Mouse (Mus musculus): ENCODE results near the gene Psmc4. TPM values are rescaled to one million over a fixed set of nuclear protein-coding genes. Genes with fewer than 3 reads are reported as not detected.

Psmc4 gene
- total RNA-seq (2021): 100 to 1,000 TPM; 151 to 195 TPM
- long read RNA-seq, experiment 1, transcript Psmc4-201 (11 exons, 1,440 nt): major isoform, 221 of 247 reads
- long read RNA-seq, experiment 1, partial matches to known transcripts: 10 of 247 reads
- long read RNA-seq, experiment 1, other reads (novel, unspliced or antisense): 16 of 247 reads
- long read RNA-seq, experiment 2, transcript Psmc4-201 (11 exons, 1,440 nt): major isoform, 91 of 101 reads
- long read RNA-seq, experiment 2, partial matches to known transcripts: 2 of 101 reads
- long read RNA-seq, experiment 2, other reads (novel, unspliced or antisense): 8 of 101 reads

DNA sequence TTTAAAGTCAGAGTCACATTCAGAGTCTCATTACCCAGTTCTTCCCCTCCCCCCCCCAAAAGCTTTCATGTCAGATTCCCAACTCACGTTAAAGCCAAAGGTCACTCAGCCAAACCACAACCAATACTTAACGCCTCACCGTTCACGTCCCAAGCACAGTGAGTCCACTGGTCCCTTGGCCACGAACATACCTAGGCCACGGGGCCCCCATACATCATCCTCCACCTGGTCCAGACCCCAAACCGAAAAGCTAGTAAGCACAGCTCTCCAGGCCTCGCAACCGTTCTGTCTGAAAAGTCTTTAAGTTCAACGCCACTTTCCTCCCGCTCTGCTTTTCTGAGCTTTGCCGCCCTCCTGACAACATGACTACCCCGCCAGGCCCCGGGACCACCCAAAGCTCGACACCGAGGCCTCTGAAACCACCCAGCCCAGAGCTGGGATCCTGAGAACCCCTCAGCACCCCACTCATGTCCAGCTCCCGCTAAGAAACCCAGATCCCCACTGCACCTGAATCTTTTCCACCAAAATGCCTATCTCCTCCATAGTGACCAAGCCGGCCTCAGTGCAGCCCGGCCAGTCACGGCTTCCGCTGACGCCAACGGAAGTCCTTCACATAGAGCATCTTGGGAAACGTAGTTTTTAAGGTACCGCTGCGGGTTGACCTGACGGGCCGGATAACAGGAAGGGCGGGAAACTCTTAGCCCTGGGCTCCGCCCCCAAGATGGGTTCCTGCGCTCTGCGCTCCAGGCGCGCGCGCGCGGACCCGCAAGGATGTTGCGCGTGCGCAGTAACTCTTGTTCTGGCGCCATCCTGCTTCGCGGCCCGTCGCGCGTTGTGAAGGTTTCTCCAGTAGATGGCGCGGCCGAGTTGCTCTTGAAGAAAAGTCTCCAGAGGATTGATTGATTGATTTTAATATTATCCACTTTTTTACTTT is at the start of gene Psmc4:
Gene Psmc4 (minus strand): TSS at position 626 of the 934 bp plus-strand sequence.
- peak; percentile 98 for DNase-seq

DNA sequence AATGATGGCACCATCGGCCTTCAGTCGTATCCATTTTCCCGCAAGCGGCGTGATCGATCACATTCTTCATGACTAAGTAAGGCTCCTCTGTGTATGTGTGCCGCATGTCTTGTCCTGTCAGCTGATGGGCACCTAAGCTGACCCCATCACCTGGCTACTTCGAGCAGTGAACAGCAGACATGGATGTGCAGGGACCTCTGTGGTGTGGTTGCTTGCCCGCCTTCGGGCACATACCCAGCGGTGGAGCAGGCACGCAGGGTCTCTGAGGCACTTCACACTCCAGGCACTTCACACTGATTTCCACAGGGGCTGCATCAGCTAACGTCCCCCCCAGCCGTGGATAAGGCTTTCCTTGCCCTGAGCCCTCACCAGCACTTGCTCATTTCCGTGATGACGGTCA is 49.2 kb upstream of the Psmc4 start:
- no peak for DNase-seq

DNA sequence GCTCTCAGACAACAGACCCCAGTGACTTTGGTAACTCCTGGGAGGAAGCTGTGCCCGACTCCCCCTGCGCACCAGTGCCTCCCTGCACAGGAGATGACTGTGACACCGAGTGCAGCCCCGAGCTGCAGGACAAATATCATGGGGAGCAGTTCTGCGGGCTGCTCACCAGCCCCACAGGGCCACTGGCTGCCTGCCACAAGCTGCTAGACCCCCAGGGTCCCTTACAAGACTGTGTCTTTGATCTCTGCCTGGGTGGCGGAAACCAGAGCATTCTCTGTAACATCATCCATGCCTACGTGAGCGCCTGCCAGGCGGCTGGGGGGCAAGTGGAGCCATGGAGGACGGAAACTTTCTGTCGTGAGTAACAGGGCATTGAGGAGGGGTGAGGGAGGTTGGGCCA is 43.6 kb upstream of the Psmc4 start:
- no peak for DNase-seq

DNA sequence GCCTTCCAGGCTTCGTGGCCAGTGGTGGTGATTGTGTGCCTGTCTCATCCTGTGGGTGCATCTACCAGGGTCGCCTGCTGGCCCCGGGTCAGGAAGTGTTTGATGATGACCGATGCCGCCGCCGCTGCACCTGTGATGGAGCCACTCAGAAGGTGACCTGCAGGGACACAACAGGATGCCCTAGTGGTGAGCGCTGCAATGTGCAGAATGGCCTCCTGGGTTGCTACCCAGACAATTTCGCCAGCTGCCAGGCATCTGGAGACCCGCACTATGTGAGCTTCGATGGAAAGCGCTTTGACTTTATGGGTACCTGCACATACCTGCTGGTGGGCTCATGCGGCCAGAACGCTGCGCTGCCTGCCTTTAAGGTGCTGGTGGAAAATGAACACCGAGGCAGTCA is 36.3 kb upstream of the Psmc4 start:
- DNase-seq: no peak

- no peak for DNase-seq
These were observed 34.3 kb upstream of the Psmc4 start for GRCm38 (mm10) chr7:28084215-28084614.

DNA sequence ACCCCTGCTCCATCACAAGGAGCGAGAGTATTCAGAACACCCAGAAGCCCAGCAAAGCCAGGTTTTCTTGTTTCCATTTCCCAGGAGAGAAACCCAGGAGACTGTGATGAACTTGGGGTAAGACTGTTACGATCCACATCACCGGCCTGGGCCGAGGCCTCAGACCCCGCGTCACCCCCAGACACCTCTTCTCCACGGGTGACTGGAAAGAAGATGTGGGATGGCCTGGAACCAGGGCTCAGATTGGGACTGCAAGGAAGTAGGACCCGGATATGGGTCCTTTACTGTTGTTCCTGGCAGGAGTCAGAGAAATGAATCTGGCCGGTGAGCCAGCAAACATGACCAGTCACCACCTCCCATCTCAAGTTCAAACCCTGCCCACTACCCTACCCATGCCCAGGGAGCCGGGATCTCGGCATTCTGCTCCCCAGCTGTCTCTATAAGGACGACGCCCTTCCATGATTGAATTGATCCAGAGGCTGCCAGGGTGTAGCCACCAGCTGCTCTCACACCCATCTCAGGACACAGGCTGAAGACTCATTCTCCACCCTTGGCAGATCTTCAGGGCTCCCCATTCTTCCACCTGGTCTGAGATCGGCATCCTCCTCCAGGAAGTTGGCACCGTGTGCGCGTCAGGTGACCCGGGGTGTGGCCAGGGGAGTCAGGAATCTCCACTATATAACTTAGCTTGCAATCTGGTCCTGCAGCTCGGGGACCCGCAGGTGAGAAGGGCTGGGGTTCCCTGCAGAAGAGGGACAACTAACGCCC is 20.8 kb upstream of the Psmc4 start, which contains the start of gene Fcgbp:
Gene Fcgbp (plus strand): TSS at position 706 of the 768 bp plus-strand sequence.
- no peak for DNase-seq

DNA sequence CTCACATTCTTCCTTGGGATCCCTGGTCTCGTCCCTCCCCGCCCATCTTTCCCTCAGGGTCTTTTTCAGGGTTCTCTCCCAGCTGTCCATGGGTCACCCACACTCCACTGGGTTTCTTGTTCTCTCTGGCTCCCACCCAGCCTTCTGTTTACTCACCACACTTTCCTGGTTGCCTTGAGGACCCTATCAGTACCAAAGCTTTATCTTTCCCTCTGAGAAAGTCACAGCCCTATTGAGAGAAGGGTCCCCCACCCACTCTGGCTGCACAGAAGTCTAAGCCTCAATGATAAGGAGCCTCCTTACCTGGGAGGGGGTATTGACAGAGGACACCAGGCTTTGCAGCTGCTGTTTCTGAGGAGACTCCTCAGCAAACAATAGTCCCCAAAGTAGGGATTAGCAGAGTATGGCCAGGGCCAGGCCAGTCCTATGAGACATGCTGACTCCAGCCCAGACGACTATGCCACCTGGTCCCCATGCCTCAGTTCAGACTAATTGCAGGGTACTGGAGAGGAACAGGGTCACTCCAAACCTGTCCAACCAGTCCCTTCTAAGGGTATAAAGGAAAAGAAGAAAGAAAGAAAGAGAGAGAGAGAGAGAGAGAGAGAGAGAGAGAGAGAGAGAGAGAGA is 19.8 kb upstream of the Psmc4 start:
- no peak for DNase-seq

DNA sequence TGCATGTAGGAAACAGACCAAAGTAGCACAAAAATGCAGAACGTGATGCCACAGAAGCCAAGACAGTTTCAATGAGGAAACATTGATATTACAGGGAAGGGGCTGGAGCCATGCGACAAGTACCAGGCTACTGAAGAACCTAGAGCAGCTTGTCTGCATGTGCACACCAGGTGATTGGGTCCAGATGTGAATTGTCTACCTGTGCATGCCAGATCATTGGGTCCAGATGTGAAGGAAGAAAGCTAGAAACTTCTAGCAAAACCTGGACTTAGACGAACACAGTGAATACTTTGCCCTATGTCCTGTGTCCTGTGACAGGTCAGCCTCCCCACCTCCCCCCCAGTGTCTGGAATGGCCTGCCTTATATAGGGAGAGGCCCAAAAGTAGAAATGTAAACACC is 18.8 kb upstream of the Psmc4 start:
- DNase-seq: no peak

- no peak for DNase-seq
These were observed 10.1 kb upstream of the Psmc4 start for GRCm38 (mm10) chr7:28059972-28060371.

DNA sequence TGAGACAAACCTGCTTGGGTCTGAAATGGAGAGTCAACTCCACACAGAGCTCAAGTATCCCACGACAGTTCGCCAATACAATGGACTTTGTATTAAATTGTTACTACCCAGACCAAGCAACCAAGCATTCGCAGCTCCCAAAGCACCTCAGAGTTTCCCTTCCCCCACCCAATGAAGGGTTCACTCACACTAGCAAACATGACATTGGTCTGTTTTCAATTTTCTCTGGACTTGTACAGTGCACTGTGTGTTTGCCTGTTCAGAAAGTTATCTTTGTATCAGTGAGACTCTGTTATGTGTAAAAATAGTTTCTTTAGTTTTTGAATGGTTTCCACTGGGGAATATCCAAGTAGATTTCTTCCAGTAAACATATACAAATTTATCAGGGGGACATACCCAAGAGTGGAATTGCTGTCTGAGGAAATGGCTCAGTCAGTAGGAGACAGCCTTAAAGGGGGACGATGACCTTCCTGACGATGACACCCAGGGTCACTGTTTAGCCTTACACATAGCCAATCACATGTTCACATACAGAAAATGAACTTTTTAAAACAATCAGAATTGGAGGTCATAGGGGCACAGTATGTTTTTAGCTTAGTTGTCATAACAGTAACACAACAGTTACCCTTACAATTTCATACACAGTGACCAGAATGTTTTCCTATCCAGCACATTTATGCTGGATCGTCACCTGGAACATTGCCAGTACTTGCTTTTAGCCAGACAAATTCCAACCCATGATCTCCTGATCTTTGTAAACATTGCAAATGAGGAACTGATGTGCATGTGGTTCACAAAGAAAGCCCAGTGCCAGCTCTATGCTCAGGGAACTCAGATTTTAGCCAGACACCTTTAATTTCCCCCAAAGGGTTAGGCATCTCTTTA is 3.4 kb upstream of the Psmc4 start:
- DNase-seq: no peak

GRCm38 (mm10) chr7:28050584-28050983 is 683 bp upstream of the Psmc4 start:
- no peak for DNase-seq

DNA sequence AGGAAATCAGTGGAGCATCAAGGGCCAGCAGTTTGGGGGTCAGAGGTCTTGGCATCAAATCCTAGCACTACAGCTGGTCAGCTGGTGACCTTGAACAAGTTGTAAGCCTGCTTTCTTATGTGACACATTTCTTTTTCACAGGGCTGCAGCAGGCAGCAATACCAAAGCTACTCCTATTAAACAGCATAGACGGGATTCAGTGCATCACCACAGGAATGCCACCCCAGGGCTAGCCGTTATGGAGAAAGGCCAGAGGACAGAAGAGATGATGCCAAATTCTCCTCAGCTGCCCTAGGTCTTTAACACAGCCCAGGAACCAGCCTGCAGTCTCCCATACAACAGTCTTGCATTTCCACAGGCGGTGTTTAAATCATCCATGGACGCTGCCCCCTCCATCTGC is 5.4 kb downstream of the Psmc4 start:
- no peak for DNase-seq

DNA sequence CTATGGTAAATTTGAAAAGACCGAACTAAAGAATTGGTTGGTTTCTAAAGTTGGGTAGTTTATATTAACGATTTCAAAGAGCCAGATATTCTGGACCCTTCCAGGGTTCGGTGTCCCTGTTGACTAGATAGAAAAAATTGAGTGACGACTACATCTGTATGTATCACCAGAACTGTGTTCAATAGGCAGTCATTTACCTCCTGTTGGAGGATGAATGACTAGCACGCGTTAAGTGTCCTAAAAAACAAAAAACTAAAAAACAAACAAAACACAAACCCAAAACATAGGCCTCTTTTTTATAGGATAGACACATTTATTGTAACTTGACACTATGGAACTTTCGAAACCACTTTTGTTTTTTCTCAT is 35.5 kb downstream of the Psmc4 start:
- no peak for DNase-seq

DNA sequence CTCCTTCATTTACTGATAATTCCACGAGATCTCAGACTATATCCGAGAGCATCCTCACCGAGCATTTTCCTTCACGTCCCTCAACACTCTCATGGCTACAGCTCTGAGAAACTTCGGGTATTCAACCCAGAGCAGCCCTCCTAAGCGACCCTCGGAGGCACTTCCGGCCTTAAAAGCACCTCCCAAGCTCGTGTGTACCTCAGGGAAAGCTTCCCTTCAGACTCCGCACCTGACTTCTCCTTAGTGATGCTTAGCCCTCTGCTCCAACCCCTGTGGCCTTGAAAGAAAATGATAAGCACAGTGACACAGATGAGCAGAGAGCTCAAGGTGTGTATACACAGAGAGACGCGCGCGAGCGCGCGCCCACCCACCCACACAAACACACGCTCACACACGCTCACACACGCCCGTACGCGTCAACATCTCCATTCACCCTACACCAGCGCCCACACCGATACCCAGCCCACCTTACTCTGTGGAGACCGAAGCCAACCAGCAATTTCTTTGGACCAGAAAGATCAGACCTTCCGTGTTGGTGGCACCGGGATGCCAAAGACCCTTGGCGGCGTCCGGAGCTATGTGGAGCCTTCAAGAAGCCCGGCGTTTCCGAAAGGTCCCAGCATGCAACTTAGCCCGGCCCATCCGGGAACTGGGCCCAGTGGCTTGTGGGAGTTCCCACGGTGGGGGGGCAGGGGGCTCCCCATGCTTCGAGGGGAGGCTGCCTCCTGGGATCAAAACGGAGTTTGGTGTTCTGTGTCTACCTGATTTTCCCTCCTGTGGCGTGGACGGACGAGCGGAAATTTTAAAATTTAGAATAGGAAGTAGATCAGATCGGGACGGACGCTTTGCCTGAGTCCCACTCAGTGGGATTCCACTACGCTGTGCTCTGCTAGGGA is 36.1 kb downstream of the Psmc4 start, which contains the start of gene Zfp850:
Gene Zfp850 (minus strand): TSS at position 567 of the 896 bp plus-strand sequence.
- peak; percentile 86 to 90 for DNase-seq

- DNase-seq: no peak
These were observed 39.6 kb downstream of the Psmc4 start for GRCm38 (mm10) chr7:28010271-28010670.

All from adrenal gland, postnatal 36 days (tissue).